8 mouse cellular contexts compared by ENCODE assay signal in the genomic region with DNA sequence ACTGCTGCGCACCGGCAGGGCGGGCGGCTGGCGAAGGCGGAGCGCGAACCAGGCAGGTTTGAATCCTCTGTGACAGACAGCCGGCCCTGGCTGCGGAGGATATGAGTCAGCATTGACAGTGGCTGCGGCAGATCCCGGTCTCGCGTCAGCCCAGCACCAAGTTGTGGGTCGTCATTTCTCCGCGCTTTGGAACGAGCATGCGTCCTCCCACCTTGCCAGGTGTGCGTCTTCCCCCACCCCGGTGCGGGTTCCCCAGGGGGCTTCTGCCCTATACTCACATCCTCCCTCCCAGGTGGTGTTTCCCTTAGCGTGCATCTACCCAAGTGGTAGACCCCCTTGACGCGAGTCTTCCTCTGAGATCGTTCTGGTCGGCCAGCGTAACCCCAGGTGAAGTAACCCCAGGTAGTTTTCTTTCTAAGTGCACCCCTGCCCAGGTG. TPM values are rescaled to one million over a fixed set of nuclear protein-coding genes. Genes with fewer than 3 reads are reported as not detected.
A peak's percentile ranks its signal among the peaks of the same experiment; 100 is the strongest.
DNase-seq lines count a peak whose midpoint lies in the region; ATAC-seq and TF ChIP-seq lines count a peak whose summit lies in the region.
"Not testable (repeated sequence)": the region's sequence is repeated elsewhere in the genome, so short reads cannot be mapped to it uniquely, and the experiment has no call there.

No protein-coding gene starts in this region.

- peak overlapping the region; percentile 60 for H3K9ac ChIP-seq in ES-Bruce4 (ENCODE audit: low read depth, poor library complexity, severe bottlenecking)
- H3K9ac ChIP-seq in lung, embryonic 15.5 days: not testable (repeated sequence)
- peak overlapping the region; percentile 26 for H3K9ac ChIP-seq in neural tube, embryonic 15.5 days (replicated peaks)

- TF ChIP-seq EP300 in ES-Bruce4 (IDR thresholded peaks at IDR 0.05; ENCODE audit: insufficient read depth, low read depth, low read length): not testable (repeated sequence)

- TF ChIP-seq POLR2A in ES-Bruce4 (IDR thresholded peaks at IDR 0.05; ENCODE audit: insufficient read depth, low read length): not testable (repeated sequence)

- H3K9me3 ChIP-seq in ES-Bruce4 (replicated peaks; ENCODE audit: control insufficient read depth, insufficient read depth, low read length, poor library complexity, severe bottlenecking); forebrain, embryonic 10.5 days; lung, embryonic 15.5 days; neural tube, embryonic 15.5 days (replicated peaks): not testable (repeated sequence)

- ATAC-seq in hematopoietic stem cell, adult 5-6 weeks (replicated peaks in 1 of 2; ENCODE audit: insufficient read depth in 1 of 2, low FRiP score in 2 of 2, low TSS enrichment in 1 of 2, low read depth in 1 of 2, poor library complexity in 2 of 2, severe bottlenecking in 2 of 2): peak; percentile 76 to 91
- peak; percentile 78 for ATAC-seq in lung, embryonic 15.5 days (ENCODE audit: borderline replicate concordance, extremely low read depth, low FRiP score, low TSS enrichment)
- ATAC-seq in neural tube, embryonic 15.5 days (ENCODE audit: low FRiP score): peak; percentile 89

- H3K27me3 ChIP-seq in ES-Bruce4 (ENCODE audit: control insufficient read depth, insufficient read depth, low read length, poor library complexity, severe bottlenecking); lung, embryonic 15.5 days; neural tube, embryonic 15.5 days (replicated peaks): not testable (repeated sequence)
- 0 out of 2 replicates have a peak, but pooled peaks cover 17% of the 10 kb centered on the region for H3K27me3 ChIP-seq in forebrain, embryonic 10.5 days (ENCODE audit: poor library complexity, severe bottlenecking)

- H3K4me2 ChIP-seq in lung, embryonic 15.5 days: peak overlapping the region; percentile 77
- H3K4me2 ChIP-seq in neural tube, embryonic 15.5 days: peak overlapping the region; percentile 72

- 7% methylated on average over 14 of the region's 28 CpGs for WGBS in forebrain, embryonic 10.5 days
- 20% methylated on average over 14 of the region's 28 CpGs for WGBS in lung, embryonic 15.5 days
- 15% methylated on average over 17 of the region's 28 CpGs for WGBS in neural tube, embryonic 15.5 days

- not testable (repeated sequence) for TF ChIP-seq CTCF in ES-Bruce4 (IDR thresholded peaks at IDR 0.05; ENCODE audit: low read depth, low read length); layer of hippocampus, adult 2 months (conservative IDR thresholded peaks at IDR 0.05)

- H3K4me1 ChIP-seq in ES-Bruce4 (ENCODE audit: control insufficient read depth, insufficient read depth, low read length); lung, embryonic 15.5 days: not testable (repeated sequence)
- H3K4me1 ChIP-seq in forebrain, embryonic 10.5 days: peaks cover 22% of the 10 kb centered on the region
- H3K4me1 ChIP-seq in neural tube, embryonic 15.5 days: peaks cover 28% of the 10 kb centered on the region

- H3K36me3 ChIP-seq in ES-Bruce4 (ENCODE audit: control insufficient read depth, insufficient read depth, low read length, poor library complexity, severe bottlenecking): not testable (repeated sequence)
- peaks cover 15% of the 10 kb centered on the region for H3K36me3 ChIP-seq in forebrain, embryonic 10.5 days (replicated peaks)
- H3K36me3 ChIP-seq in lung, embryonic 15.5 days: 0 out of 2 replicates have a peak, but pooled peaks cover 17% of the 10 kb centered on the region
- H3K36me3 ChIP-seq in neural tube, embryonic 15.5 days: peaks cover 37% of the 10 kb centered on the region

- H3K4me3 ChIP-seq in ES-Bruce4 (ENCODE audit: low read depth, low read length): peak overlapping the region; percentile 77
- peak overlapping the region; percentile 59 for H3K4me3 ChIP-seq in forebrain, embryonic 10.5 days
- H3K4me3 ChIP-seq in layer of hippocampus, adult 2 months: peak overlapping the region; percentile 59
- H3K4me3 ChIP-seq in lung, embryonic 15.5 days: peak overlapping the region; percentile 41
- H3K4me3 ChIP-seq in neural tube, embryonic 15.5 days (replicated peaks): peak overlapping the region; percentile 41

- DNase-seq in cerebellum, adult 18-20 months: peak; percentile 42 to 65
- not testable (repeated sequence) for DNase-seq in forebrain, embryonic 10.5 days (ENCODE audit: extremely low spot score, low spot score)
- peak in 1 of 2 experiments; percentile 36 for DNase-seq in layer of hippocampus, adult 2 months (ENCODE audit: low spot score in 2 of 2)
- DNase-seq in thymus, postnatal 14 days: peak; percentile 69

- peak overlapping the region; percentile 45; the same call in 1 of the 2 replicates for H3K27ac ChIP-seq in ES-Bruce4 (ENCODE audit: insufficient read depth, low read length)
- H3K27ac ChIP-seq in forebrain, embryonic 10.5 days: peak overlapping the region; percentile 45
- H3K27ac ChIP-seq in layer of hippocampus, adult 2 months: peak overlapping the region; percentile 86
- H3K27ac ChIP-seq in lung, embryonic 15.5 days: not testable (repeated sequence)
- H3K27ac ChIP-seq in neural tube, embryonic 15.5 days (replicated peaks): 0 out of 2 replicates have a peak overlapping the region, but pooled peaks have one; percentile 18

RNA-seq across cellular contexts. Expression of a gene that starts 17.4 kb away (rescaled TPM):
- polyA plus RNA-seq in ES-Bruce4 (2011; ENCODE audit: insufficient read depth, insufficient read length, low read depth, missing spikeins): 15.2 and 19.5 TPM in 2 replicates
- polyA plus RNA-seq in forebrain, embryonic 10.5 days (2016; fragmentation: Nextera tagmentation; extraction: Ambion mirVana): 57.2 and 60.0 TPM in 2 replicates
- total RNA-seq in hematopoietic stem cell, adult 5-6 weeks (2017): 16.6 and 21.9 TPM in 2 replicates
- 10 to 100 TPM; 73.7 to 77.4 TPM for total RNA-seq in layer of hippocampus, adult 2 months (2021)
- 43.3 and 47.2 TPM in 2 replicates for polyA plus RNA-seq in lung, embryonic 15.5 days (2015; fragmentation: Nextera tagmentation; extraction: Ambion mirVana)
- 99.6 and 110 TPM in 2 replicates for polyA plus RNA-seq in neural tube, embryonic 15.5 days (2015; fragmentation: Nextera tagmentation; extraction: Ambion mirVana)

RNA-seq across cellular contexts. Expression of a gene that starts 17.4 kb away (rescaled TPM):
- polyA plus RNA-seq in ES-Bruce4 (2011; ENCODE audit: insufficient read depth, insufficient read length, low read depth, missing spikeins): 23.5 and 25.2 TPM in 2 replicates
- polyA plus RNA-seq in forebrain, embryonic 10.5 days (2016; fragmentation: Nextera tagmentation; extraction: Ambion mirVana): 70.2 and 76.1 TPM in 2 replicates
- total RNA-seq in hematopoietic stem cell, adult 5-6 weeks (2017): 29.1 and 29.9 TPM in 2 replicates
- total RNA-seq in layer of hippocampus, adult 2 months (2021): 10 to 100 TPM; 25.0 to 26.2 TPM
- polyA plus RNA-seq in lung, embryonic 15.5 days (2015; fragmentation: Nextera tagmentation; extraction: Ambion mirVana): 45.9 and 46.4 TPM in 2 replicates
- 57.8 and 60.2 TPM in 2 replicates for polyA plus RNA-seq in neural tube, embryonic 15.5 days (2015; fragmentation: Nextera tagmentation; extraction: Ambion mirVana)

RNA-seq across cellular contexts. Expression of a gene that starts 33.6 kb away (rescaled TPM):
- polyA plus RNA-seq in ES-Bruce4 (2011; ENCODE audit: insufficient read depth, insufficient read length, low read depth, missing spikeins): 1.3 and 1.6 TPM in 2 replicates
- 0.53 and 0.59 TPM in 2 replicates for polyA plus RNA-seq in forebrain, embryonic 10.5 days (2016; fragmentation: Nextera tagmentation; extraction: Ambion mirVana)
- 1.3 and 1.8 TPM in 2 replicates for total RNA-seq in hematopoietic stem cell, adult 5-6 weeks (2017)
- 10 to 100 TPM in 1 of 2 experiments, 1 to 10 TPM in 1; 9.9 to 10.5 TPM for total RNA-seq in layer of hippocampus, adult 2 months (2021)
- 0.91 and 1.2 TPM in 2 replicates for polyA plus RNA-seq in lung, embryonic 15.5 days (2015; fragmentation: Nextera tagmentation; extraction: Ambion mirVana)
- polyA plus RNA-seq in neural tube, embryonic 15.5 days (2015; fragmentation: Nextera tagmentation; extraction: Ambion mirVana): 9.9 and 10.3 TPM in 2 replicates

RNA-seq across cellular contexts. Expression of a gene that starts 34.3 kb away (rescaled TPM):
- 21.1 and 22.9 TPM in 2 replicates for polyA plus RNA-seq in ES-Bruce4 (2011; ENCODE audit: insufficient read depth, insufficient read length, low read depth, missing spikeins)
- 8.0 and 8.3 TPM in 2 replicates for polyA plus RNA-seq in forebrain, embryonic 10.5 days (2016; fragmentation: Nextera tagmentation; extraction: Ambion mirVana)
- 11.6 and 14.4 TPM in 2 replicates for total RNA-seq in hematopoietic stem cell, adult 5-6 weeks (2017)
- 10 to 100 TPM; 36.4 to 40.6 TPM for total RNA-seq in layer of hippocampus, adult 2 months (2021)
- 8.6 and 8.8 TPM in 2 replicates for polyA plus RNA-seq in lung, embryonic 15.5 days (2015; fragmentation: Nextera tagmentation; extraction: Ambion mirVana)
- polyA plus RNA-seq in neural tube, embryonic 15.5 days (2015; fragmentation: Nextera tagmentation; extraction: Ambion mirVana): 14.1 and 14.8 TPM in 2 replicates

RNA-seq across cellular contexts. Expression of a gene that starts 38.2 kb away (rescaled TPM):
- polyA plus RNA-seq in ES-Bruce4 (2011; ENCODE audit: insufficient read depth, insufficient read length, low read depth, missing spikeins): 13.6 and 14.9 TPM in 2 replicates
- polyA plus RNA-seq in forebrain, embryonic 10.5 days (2016; fragmentation: Nextera tagmentation; extraction: Ambion mirVana): 38.7 and 39.0 TPM in 2 replicates
- total RNA-seq in hematopoietic stem cell, adult 5-6 weeks (2017): 13.3 and 18.7 TPM in 2 replicates
- total RNA-seq in layer of hippocampus, adult 2 months (2021): 10 to 100 TPM; 20.4 to 22.0 TPM
- 32.1 and 33.0 TPM in 2 replicates for polyA plus RNA-seq in lung, embryonic 15.5 days (2015; fragmentation: Nextera tagmentation; extraction: Ambion mirVana)
- polyA plus RNA-seq in neural tube, embryonic 15.5 days (2015; fragmentation: Nextera tagmentation; extraction: Ambion mirVana): 31.5 and 31.7 TPM in 2 replicates
